Mouse (Mus musculus) midbrain, embryonic 12.5 days (tissue): ENCODE results near the gene Herpud1. TPM values are rescaled to one million over a fixed set of nuclear protein-coding genes. Genes with fewer than 3 reads are reported as not detected.

Source experiments
- ATAC-seq: fragments of 200-750 bp; cut with Nextera tagmentation; 2 replicates; pipeline ENCODE4 v1.8.0; 2017; ENCODE audit warnings: low read depth, moderate TSS enrichment, moderate library complexity; ENCODE audit not compliant: low FRiP score
- H3K27ac ChIP-seq: fragments of 300-500 bp; sonication (generic); replicated peaks from 2 replicates; pipeline ENCODE4 v1.5.1; 2016; ENCODE audit warnings: mild to moderate bottlenecking
- H3K27me3 ChIP-seq: fragments of 300-500 bp; sonication (generic); 2 replicates; pipeline ENCODE4 v1.6.1; 2016; ENCODE audit warnings: mild to moderate bottlenecking
- H3K36me3 ChIP-seq: fragments of 300-500 bp; sonication (generic); 2 replicates; pipeline ENCODE4 v1.6.1; 2016
- H3K4me1 ChIP-seq: fragments of 300-500 bp; sonication (generic); 2 replicates; pipeline ENCODE4 v1.6.1; 2016
- H3K4me2 ChIP-seq: fragments of 300-500 bp; sonication (generic); replicated peaks from 2 replicates; pipeline ENCODE4 v1.6.1; 2016; ENCODE audit warnings: mild to moderate bottlenecking, moderate library complexity
- H3K4me3 ChIP-seq: fragments of 300-500 bp; sonication (generic); 2 replicates; pipeline ENCODE4 v1.5.1; 2016; ENCODE audit warnings: mild to moderate bottlenecking
- H3K9ac ChIP-seq: fragments of 300-500 bp; sonication (generic); replicated peaks from 2 replicates; pipeline ENCODE4 v1.6.1; 2016; ENCODE audit warnings: mild to moderate bottlenecking, moderate library complexity
- H3K9me3 ChIP-seq: fragments of 300-500 bp; sonication (generic); 2 replicates; pipeline ENCODE4 v1.6.1; 2016; ENCODE audit warnings: mild to moderate bottlenecking
- WGBS: fragments of 180-500 bp; shearing (Covaris S2); methylation state at CpG from one replicate; pipeline ENCODE4 v1.1.7; 2016; 5-methylcytosine and 5-hydroxymethylcytosine counted together
- polyA plus RNA-seq: library from polyadenylated mRNA; unstranded; fragments of >200 nt; fragmentation: Nextera tagmentation; extraction: Ambion mirVana; gene quantifications from 2 replicates; pipeline ENCODE4 v1.2.1, GENCODE M21; 2016

Gene Herpud1
- polyA plus RNA-seq, 1 experiment from 2014 or later = 55.4 TPM

GRCm38 (mm10) chr8:94377031-94377430, 9.2 kb upstream of the Herpud1 start:
- 81% methylated on average over 4 of the region's 4 CpGs for WGBS
- H3K27me3 ChIP-seq = no peaks in the 10 kb centered on the region
- H3K27ac ChIP-seq = no peak overlapping the region
- no peak for ATAC-seq
- H3K4me1 ChIP-seq = no peaks in the 10 kb centered on the region
- no peak overlapping the region for H3K4me2 ChIP-seq
- no peak overlapping the region for H3K4me3 ChIP-seq
- no peaks in the 10 kb centered on the region for H3K9me3 ChIP-seq
- H3K9ac ChIP-seq = no peak overlapping the region
- no peaks in the 10 kb centered on the region for H3K36me3 ChIP-seq

GRCm38 (mm10) chr8:94377714-94378205, 8.5 kb upstream of the Herpud1 start:
- no peak overlapping the region for H3K9ac ChIP-seq
- no peak overlapping the region for H3K4me2 ChIP-seq
- ATAC-seq = no peak
- no peaks in the 10 kb centered on the region for H3K27me3 ChIP-seq
- H3K4me3 ChIP-seq = no peak overlapping the region
- H3K4me1 ChIP-seq = no peaks in the 10 kb centered on the region
- no peaks in the 10 kb centered on the region for H3K9me3 ChIP-seq
- WGBS = 80% methylated on average over 11 of the region's 11 CpGs
- H3K27ac ChIP-seq = no peak overlapping the region
- no peaks in the 10 kb centered on the region for H3K36me3 ChIP-seq

GRCm38 (mm10) chr8:94378763-94379415, 7.3 kb upstream of the Herpud1 start:
- no peaks in the 10 kb centered on the region for H3K36me3 ChIP-seq
- no peaks in the 10 kb centered on the region for H3K27me3 ChIP-seq
- no peaks in the 10 kb centered on the region for H3K4me1 ChIP-seq
- H3K9ac ChIP-seq = no peak overlapping the region
- no peak overlapping the region for H3K4me3 ChIP-seq
- H3K9me3 ChIP-seq = no peaks in the 10 kb centered on the region
- H3K4me2 ChIP-seq = no peak overlapping the region
- H3K27ac ChIP-seq = no peak overlapping the region
- no peak for ATAC-seq
- WGBS = 90% methylated on average over 15 of the region's 15 CpGs

GRCm38 (mm10) chr8:94379686-94380085, 6.6 kb upstream of the Herpud1 start:
- no peaks in the 10 kb centered on the region for H3K36me3 ChIP-seq
- no peak overlapping the region for H3K9ac ChIP-seq
- no peak for ATAC-seq
- H3K4me2 ChIP-seq = no peak overlapping the region
- H3K4me1 ChIP-seq = no peaks in the 10 kb centered on the region
- H3K27ac ChIP-seq = no peak overlapping the region
- no peaks in the 10 kb centered on the region for H3K9me3 ChIP-seq
- no peak overlapping the region for H3K4me3 ChIP-seq
- H3K27me3 ChIP-seq = no peaks in the 10 kb centered on the region
- 90% methylated on average over 9 of the region's 9 CpGs for WGBS

GRCm38 (mm10) chr8:94384166-94384565, 2.1 kb upstream of the Herpud1 start:
- H3K27me3 ChIP-seq = no peaks in the 10 kb centered on the region
- H3K9me3 ChIP-seq = no peaks in the 10 kb centered on the region
- peaks cover 14% of the 10 kb centered on the region for H3K4me1 ChIP-seq
- peaks cover under 1% of the 10 kb centered on the region; the same call in 1 of the 2 replicates for H3K36me3 ChIP-seq
- 90% methylated on average over 7 of the region's 7 CpGs for WGBS
- ATAC-seq = no peak
- no peak overlapping the region for H3K27ac ChIP-seq
- H3K9ac ChIP-seq = no peak overlapping the region
- H3K4me3 ChIP-seq = no peak overlapping the region
- H3K4me2 ChIP-seq = no peak overlapping the region

- Histone ChIP-seq H3K27ac (peak overlapping the region; percentile 81), H3K9me3 (no peaks in the 10 kb centered on the region), H3K4me1 (peaks cover 14% of the 10 kb centered on the region), H3K4me3 (peak overlapping the region; percentile 80), H3K36me3 (peaks cover 15% of the 10 kb centered on the region), H3K27me3 (no peaks in the 10 kb centered on the region), H3K9ac (peak overlapping the region; percentile 85), H3K4me2 (peak overlapping the region; percentile 89)
- WGBS = 29% methylated on average over 20 of the region's 20 CpGs
- no peak for ATAC-seq
Measured at GRCm38 (mm10) chr8:94385506-94386213, 578 bp upstream of the Herpud1 start.

GRCm38 (mm10) chr8:94387027-94387684, 918 bp downstream of the Herpud1 start:
- peak; percentile 42 for ATAC-seq
- H3K9me3 ChIP-seq = no peaks in the 10 kb centered on the region
- peak overlapping the region; percentile 81 for H3K27ac ChIP-seq
- H3K4me2 ChIP-seq = peak overlapping the region; percentile 89
- peak overlapping the region; percentile 80 for H3K4me3 ChIP-seq
- peak overlapping the region; percentile 85 for H3K9ac ChIP-seq
- peaks cover 14% of the 10 kb centered on the region for H3K4me1 ChIP-seq
- H3K27me3 ChIP-seq = no peaks in the 10 kb centered on the region
- peaks cover 30% of the 10 kb centered on the region for H3K36me3 ChIP-seq
- 0% methylated on average over 24 of the region's 25 CpGs for WGBS

- Histone ChIP-seq H3K9me3 (no peaks in the 10 kb centered on the region), H3K4me2 (peak overlapping the region; percentile 89), H3K4me1 (peaks cover 14% of the 10 kb centered on the region), H3K9ac (peak overlapping the region; percentile 85; the same call in 1 of the 2 replicates), H3K27ac (no peak overlapping the region), H3K36me3 (peaks cover 36% of the 10 kb centered on the region), H3K27me3 (no peaks in the 10 kb centered on the region), H3K4me3 (peak overlapping the region; percentile 80)
- 40% methylated on average over 6 of the region's 6 CpGs for WGBS
- no peak for ATAC-seq
Measured at GRCm38 (mm10) chr8:94387785-94388184, 1.5 kb downstream of the Herpud1 start.

GRCm38 (mm10) chr8:94389531-94389930, 3.3 kb downstream of the Herpud1 start:
- Histone ChIP-seq H3K4me3 (no peak overlapping the region), H3K36me3 (peaks cover 52% of the 10 kb centered on the region)
- WGBS = 89% methylated on average over 6 of the region's 6 CpGs

GRCm38 (mm10) chr8:94390429-94390828, 4.2 kb downstream of the Herpud1 start:
- ATAC-seq = no peak
- Histone ChIP-seq H3K4me1 (peaks cover 14% of the 10 kb centered on the region), H3K9ac (no peak overlapping the region), H3K36me3 (peaks cover 61% of the 10 kb centered on the region), H3K4me2 (no peak overlapping the region), H3K4me3 (no peak overlapping the region), H3K27me3 (no peaks in the 10 kb centered on the region), H3K27ac (no peak overlapping the region), H3K9me3 (no peaks in the 10 kb centered on the region)
- 96% methylated on average over 6 of the region's 6 CpGs for WGBS

More at GRCm38 (mm10) chr8:94389531-94389930, 3.3 kb downstream of the Herpud1 start:
- H3K4me1 ChIP-seq = peaks cover 14% of the 10 kb centered on the region
- no peak overlapping the region for H3K9ac ChIP-seq
- no peak overlapping the region for H3K4me2 ChIP-seq
- H3K27ac ChIP-seq = no peak overlapping the region
- ATAC-seq = no peak
- H3K9me3 ChIP-seq = no peaks in the 10 kb centered on the region
- H3K27me3 ChIP-seq = no peaks in the 10 kb centered on the region

GRCm38 (mm10) chr8:94390910-94391309, 4.7 kb downstream of the Herpud1 start:
- WGBS = 96% methylated on average over 8 of the region's 8 CpGs
- peaks cover 66% of the 10 kb centered on the region for H3K36me3 ChIP-seq

GRCm38 (mm10) chr8:94392147-94392546, 5.9 kb downstream of the Herpud1 start:
- Histone ChIP-seq H3K4me3 (no peak overlapping the region), H3K9me3 (no peaks in the 10 kb centered on the region), H3K4me1 (peaks cover 10% of the 10 kb centered on the region), H3K4me2 (no peak overlapping the region), H3K36me3 (peaks cover 77% of the 10 kb centered on the region), H3K27me3 (no peaks in the 10 kb centered on the region), H3K27ac (no peak overlapping the region), H3K9ac (no peak overlapping the region)
- ATAC-seq = no peak
- 76% methylated on average over 12 of the region's 12 CpGs for WGBS

More at GRCm38 (mm10) chr8:94390910-94391309, 4.7 kb downstream of the Herpud1 start:
- Histone ChIP-seq H3K27me3 (no peaks in the 10 kb centered on the region), H3K27ac (no peak overlapping the region), H3K4me1 (peaks cover 11% of the 10 kb centered on the region), H3K4me2 (no peak overlapping the region), H3K4me3 (no peak overlapping the region), H3K9me3 (no peaks in the 10 kb centered on the region), H3K9ac (no peak overlapping the region)
- no peak for ATAC-seq
